Mouse (Mus musculus) mouse embryonic stem cell (cell line): ENCODE results near the gene Olfr444.

Experiments
- in situ Hi-C, 2 experiments: fragments of 300-500 bp; cut with MboI; formaldehyde crosslinking; loops; 1 replicate in 1 of 2; 3 replicates in 1 of 2; pipeline ENCODE4 v1.14.3; 2019 to 2020; ENCODE audit warnings: low sequenced_read_pairs in 2 of 2, low pct_unique_long_range_greater_than_20kb in 1 of 2, mixed read lengths in 1 of 2; ENCODE audit not compliant: unreplicated experiment in 1 of 2

Olfr444 gene

DNA sequence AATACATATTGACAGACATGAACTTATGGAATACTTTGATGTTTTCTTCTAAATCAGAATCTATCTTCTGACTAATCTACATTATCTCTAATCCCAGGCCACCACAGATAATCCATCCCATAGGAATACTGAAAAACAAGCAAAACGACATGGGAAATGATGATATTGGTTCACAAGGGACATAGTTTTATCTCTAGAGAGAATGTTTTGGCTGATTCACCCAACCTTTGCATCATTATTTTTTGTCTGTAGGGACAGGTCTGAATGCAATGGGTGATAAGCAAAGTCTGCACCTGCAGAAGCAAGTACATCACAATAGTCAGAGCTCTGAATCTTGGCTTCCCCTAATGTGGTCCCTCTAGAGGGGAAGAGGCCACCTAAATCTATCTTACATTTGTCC, at the start of gene Olfr444:
Gene Olfr444 (plus strand): TSS at position 301 of the 400 bp plus-strand sequence.
- in situ Hi-C loops = no loop called here

DNA sequence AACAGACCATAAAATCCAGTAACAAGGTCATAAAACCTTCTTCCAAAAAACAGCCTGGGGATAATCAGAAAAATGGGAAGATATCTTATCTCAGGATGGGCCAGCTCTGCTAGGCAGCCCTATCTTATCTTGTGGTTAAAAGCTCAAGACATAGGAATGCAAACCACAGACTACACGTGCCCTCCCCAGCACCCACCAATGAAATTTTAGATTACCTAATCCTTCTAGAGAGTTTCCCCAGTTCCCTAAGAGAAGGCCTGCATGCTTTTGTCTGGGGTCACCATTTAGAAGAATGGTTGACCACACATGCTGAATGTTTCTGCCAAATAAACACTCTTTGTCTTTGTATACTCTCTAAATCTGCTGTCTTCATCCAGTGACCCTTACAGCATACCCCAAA, 48.5 kb upstream of the Olfr444 start:
- in situ Hi-C loops = no loop called here

DNA sequence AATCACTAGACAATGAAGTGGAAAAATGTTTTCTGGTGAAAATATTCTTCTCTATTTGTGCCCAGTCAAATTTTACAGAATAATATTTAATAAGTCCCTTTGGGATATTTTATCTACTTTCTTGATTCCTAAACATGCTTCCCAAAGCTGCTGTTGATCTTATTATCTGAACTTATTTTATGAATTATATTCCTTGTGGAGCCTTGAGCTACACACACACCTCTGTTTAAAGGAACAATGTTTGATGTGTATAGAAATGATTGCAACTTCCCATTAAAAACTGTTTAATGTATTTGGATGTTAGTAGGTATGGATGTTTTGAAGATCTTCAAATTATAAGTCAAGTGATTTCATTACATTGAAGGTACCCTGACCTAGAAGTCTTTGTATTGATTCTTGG, 40.3 kb upstream of the Olfr444 start, which contains the start of gene Olfr447:
Gene Olfr447 (plus strand): TSS at position 301 of the 400 bp plus-strand sequence.
- in situ Hi-C loops = no loop called here

DNA sequence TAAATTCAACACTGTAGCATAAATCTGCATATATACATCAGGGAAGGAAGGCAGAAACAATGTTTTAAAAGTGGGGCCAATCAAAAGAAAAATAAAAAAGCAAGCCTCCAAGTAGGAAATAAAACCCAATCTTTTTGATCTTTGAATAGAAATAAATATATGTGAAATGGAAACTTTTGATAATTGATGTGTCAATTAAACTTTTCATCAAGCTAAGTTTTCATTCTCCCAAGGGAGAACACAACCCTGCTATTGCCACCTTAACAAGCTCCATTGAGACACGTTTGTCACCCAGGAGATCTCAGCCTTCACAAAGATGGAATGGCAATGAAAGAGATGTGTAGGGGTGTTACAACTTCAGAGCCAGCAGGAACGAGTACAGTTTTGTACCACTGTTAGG, 27.8 kb upstream of the Olfr444 start, which contains the start of gene Olfr446:
Gene Olfr446 (plus strand): TSS at position 301 of the 400 bp plus-strand sequence.
- in situ Hi-C loops = no loop called here

DNA sequence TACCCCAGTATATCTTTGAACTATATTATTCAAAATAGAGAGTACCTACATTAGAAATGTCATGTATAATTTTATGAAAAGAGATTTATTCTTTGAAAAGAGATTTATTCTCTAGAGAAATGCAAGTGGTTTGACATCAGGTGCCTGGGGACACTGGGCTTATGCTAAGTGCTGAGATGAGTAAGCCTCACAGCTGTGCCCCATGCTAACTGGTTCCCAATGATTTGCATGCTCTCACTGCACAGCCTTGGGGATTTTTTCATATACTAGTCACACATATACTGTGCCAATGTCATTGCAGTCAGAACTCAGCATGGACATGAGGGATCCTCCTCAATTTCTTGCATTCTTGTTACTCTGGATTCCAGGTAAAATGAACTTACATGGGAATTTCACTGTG, 31.5 kb downstream of the Olfr444 start:
- in situ Hi-C loops = no loop called here
